Mouse (Mus musculus) CD4-positive naive resting alpha-beta T cell, adult 57 days (primary cell): ENCODE data around the gene Lrg1. TPM values are rescaled to one million over a fixed set of nuclear protein-coding genes. Genes with fewer than 3 reads are reported as not detected.

ENCODE experiments used
- total RNA-seq: library from RNA; stranded (reverse); gene quantifications from one replicate; pipeline ENCODE4 v1.2.4, GENCODE M21; 2023

The Lrg1 gene
- total RNA-seq: not detected

DNA sequence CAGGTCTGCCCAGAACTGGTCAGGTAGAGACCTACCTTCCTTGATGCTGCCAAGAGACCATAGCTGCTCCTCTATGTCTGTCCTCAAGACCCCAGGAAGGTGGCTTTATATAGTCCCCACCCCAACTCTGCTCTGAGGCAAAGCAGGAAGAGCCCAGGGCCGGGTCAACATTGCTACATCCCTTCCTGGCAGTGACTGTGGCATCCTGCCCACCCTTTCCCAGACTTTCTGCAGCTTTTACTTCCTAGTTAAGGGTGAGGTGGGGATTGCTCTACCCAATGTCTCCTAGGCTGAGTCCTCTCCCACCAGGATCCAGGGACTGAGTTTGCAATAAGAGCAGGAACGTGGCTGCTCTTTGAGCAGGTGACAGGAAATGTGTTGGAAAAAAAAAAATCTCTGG lies at the start of gene Lrg1:
Lrg1 (minus strand) TSS at position 176 of the 400 bp plus-strand sequence.

DNA sequence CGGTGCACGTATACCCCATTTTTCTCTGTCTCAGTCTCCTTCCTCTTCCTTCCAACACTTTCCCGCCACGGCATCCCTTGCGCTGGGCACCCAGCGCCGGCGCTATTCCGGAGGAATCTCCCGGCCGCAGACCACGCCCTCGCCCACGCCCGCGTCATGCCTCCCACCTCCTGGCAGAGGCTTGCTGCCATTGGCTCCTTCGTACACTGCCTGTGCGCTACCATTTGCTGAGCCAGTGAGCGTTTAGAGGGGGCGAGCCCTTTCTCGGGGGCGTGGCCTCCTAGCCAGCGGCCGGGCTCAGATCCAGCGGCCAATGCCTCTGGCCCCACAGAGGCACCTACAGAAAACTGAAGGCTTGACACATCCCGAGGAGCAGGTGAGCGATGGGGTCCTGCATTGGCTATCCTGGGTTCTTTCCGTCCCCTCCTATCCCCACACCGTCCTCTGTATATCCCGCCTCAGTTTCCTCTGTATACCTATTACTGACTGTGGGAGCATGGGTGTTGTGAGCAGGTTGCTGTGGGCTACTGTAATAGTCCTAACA lies 40.5 kb upstream of the Lrg1 start, which contains the start of gene Tnfaip8l1:
Tnfaip8l1 (plus strand) TSS at position 247 of the 544 bp plus-strand sequence.

DNA sequence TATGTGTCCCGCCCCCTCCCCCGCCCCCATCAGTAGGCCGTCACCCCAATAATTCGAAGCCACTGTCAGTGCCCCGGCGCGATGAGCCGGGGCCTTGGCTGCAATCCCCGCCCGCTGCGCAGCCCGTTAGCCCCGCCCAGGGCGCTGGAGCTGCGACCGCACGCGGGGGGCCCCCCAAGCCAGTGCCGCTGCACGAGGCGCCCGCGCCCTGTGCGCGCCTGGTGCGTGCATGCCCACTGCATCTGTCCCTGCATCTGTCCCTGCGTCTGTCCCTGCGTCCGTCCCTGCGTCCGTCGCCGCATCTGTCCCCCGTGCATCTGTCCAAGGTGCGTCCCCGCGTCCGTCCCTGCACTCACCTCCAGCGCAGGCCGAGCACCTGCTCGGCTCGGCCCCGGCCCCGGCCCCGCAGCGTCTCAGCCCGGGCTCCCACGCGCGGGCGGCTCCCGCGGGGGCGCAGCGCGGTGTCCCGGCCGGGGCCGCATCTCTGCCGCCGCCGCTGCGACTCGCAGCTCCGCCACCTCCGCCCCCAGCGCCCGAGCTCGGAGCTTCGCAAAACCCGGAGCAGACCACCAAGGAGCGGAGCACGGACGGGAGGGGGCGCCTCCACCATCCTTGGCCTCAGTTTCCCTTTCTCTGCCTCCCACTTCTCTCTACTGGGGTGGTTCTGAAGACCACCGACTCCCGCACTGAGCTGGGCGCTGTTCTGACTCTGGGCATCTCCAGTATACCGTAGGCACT lies 18.2 kb upstream of the Lrg1 start, which contains the start of gene Sema6b:
Sema6b (minus strand) TSS at position 486 of the 738 bp plus-strand sequence.

DNA sequence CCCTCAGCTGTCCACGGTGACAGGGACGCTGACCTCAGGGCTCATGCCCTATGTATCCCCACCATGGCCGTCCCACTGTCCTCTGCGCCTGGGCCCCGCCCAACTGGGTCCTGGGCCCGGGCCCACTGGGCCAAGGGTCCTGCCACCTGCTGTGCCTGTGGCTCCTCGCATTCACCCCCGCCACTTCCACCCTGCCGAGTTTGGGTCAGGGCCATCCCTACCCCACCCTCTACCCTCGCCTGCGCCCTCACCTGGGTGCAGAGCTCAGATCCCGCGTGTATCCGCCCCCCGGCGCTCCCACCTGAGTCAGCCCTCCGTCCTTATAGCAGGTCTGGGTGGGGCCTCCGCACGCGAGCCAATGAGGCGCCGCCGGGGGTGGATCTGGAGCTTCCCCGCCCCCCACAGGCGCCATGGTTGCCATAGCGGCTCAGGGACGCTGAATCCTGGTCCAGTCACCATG lies 4.5 kb downstream of the Lrg1 start, which contains the start of gene Plin5:
Plin5 (minus strand) TSS at position 346 of the 460 bp plus-strand sequence.

DNA sequence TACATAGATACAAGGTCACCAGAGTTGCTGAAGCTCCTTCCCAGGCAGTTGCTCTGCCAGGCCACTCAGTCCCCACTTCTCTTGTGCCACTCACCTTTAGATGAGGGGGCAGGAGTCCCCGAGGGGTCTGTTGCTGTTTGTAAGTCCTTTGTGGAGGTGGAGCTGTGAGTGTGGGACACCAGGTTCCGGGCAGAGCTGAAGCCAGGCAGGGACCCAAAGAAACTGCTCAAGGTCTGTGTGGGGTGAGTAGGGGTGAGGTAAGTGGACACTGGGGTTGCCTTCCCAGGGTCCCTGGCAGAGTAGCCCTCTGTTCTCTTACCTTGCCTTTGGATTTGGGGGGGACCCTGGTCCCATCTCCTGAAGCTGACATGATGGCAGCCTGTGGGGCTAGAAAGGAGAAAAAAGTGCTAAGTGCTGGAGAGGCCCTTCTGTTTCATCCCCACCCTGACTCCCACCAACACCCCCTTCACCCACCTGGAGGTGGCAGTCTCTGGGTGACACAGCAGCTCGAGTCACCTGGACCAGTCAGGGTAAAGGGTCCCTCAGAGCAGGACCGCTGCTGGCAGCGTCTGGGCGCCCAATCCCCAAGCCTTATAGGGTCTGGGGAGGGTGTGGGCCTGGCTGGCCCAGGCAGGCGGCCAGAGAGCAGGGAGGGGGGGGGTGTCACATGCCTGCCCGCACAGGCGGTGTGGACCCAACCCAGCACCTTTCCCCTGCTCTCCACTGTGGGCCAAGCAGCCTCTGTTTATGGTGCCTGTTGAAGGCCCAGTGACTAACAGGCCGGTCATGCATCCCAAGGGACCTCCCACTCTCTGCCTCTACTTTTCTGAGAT lies 12.4 kb downstream of the Lrg1 start, which contains the start of gene Plin4:
Plin4 (minus strand) TSS at position 585 of the 833 bp plus-strand sequence.

DNA sequence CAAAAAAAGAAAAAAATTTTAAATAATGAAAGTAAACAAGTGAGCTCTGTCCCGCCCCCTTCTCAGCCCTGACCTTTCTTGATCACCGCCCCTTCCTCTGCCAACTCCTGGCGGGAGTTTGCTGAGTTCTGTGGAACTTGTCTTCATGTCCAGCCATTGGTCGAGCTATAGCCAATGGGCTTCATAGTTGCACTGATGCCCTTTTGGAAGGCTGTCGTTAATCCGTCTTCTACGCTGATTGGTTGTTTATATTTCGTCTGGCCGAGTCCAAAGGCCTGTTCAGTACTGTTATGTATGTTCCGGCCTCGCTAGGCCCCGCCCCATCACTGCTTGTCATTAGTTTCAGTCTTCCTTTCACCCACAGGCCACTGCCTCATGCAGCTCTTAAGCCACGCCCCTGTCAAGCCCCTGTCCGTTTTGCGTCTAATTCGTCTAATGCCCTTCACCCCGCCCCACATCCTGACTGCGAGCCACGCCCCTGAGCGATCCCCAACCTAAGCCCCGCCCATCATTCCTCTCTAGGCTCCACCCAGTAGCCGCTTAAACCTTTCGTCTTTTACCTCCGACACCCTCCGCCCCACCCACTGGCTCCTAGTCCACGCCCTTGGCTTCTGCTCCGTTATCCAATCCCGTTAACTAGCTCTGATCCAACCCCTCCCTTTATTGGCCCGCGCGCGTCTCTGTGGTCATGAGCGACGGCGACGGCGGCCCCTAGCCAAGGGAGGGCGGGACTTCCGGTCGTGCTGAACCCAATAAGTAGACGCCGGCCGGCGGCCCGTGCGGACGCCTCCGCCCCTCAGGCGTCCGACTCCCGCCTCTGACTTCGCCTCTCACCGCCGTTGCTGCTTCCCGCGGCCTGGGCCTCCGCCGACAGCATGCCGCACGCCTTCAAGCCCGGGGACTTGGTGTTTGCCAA lies 42.7 kb downstream of the Lrg1 start, which contains the start of gene Hdgfl2:
Hdgfl2 (plus strand) TSS at position 755 of the 916 bp plus-strand sequence.

DNA sequence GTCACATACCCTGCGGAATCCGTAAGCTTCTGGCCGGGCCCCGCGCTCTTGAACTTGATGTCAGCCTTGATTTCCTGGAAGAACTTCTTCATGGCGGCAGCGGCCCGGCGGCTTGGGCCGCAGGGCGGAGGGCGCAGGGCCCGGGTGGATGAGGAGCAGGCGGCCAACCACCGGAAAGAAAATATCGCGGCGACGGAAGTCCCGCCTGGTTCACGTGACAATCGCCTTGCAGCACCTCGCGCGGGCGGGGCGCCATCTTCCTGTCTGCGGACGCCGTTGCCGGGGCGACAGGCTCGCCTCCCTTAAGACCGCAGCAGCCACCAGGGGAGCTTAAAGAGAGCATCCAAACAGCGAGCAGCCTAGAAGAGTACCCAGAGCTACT lies 47.0 kb downstream of the Lrg1 start, which contains the start of gene Ubxn6:
Ubxn6 (minus strand) TSS at position 202 of the 382 bp plus-strand sequence.

Other genes with a start within 250 kb of the Lrg1 start
- gene Zfp119a, start 243.1 kb downstream of the Lrg1 start, total RNA-seq: 16.2 TPM
- gene Zfp959, start 229.9 kb downstream of the Lrg1 start, total RNA-seq: 23.3 TPM
- gene Zfp119b, start 172.5 kb downstream of the Lrg1 start, total RNA-seq: 5.2 TPM
- gene Ebi3, start 169.4 kb downstream of the Lrg1 start, total RNA-seq: 0.50 TPM
- 46.4 TPM for gene Yju2, start 162.9 kb downstream of the Lrg1 start, total RNA-seq
- gene Shd, start 151.5 kb downstream of the Lrg1 start, total RNA-seq: 2.5 TPM
- not detected for gene Fsd1, start 135.5 kb downstream of the Lrg1 start, total RNA-seq
- 0.53 TPM for gene Stap2, start 116.4 kb downstream of the Lrg1 start, total RNA-seq
- 58.2 TPM for gene Mpnd, start 116.3 kb downstream of the Lrg1 start, total RNA-seq
- 129 TPM for gene Sh3gl1, start 85.4 kb downstream of the Lrg1 start, total RNA-seq
- gene Chaf1a, start 81.6 kb downstream of the Lrg1 start, total RNA-seq: 1.4 TPM
- gene Ubxn6, start 47.0 kb downstream of the Lrg1 start, total RNA-seq: 74.7 TPM
- 124 TPM for gene Hdgfl2, start 42.4 kb downstream of the Lrg1 start, total RNA-seq
- not detected for gene Plin4, start 12.2 kb downstream of the Lrg1 start, total RNA-seq
- not detected for gene Plin5, start 4.4 kb downstream of the Lrg1 start, total RNA-seq
- 0.24 TPM for gene Sema6b, start 18.3 kb upstream of the Lrg1 start, total RNA-seq
- 17.3 TPM for gene Tnfaip8l1, start 40.5 kb upstream of the Lrg1 start, total RNA-seq
- gene Mydgf, start 61.9 kb upstream of the Lrg1 start, total RNA-seq: 50.6 TPM
- 48.0 TPM for gene Dpp9, start 96.9 kb upstream of the Lrg1 start, total RNA-seq
- gene Fem1a, start 134.8 kb upstream of the Lrg1 start, total RNA-seq: 22.6 TPM
- 10.6 TPM for gene Ticam1, start 154.8 kb upstream of the Lrg1 start, total RNA-seq
- gene Plin3, start 170.9 kb upstream of the Lrg1 start, total RNA-seq: 10.9 TPM
- gene Arrdc5, start 178.3 kb upstream of the Lrg1 start, total RNA-seq: not detected
- 3.9 TPM for gene Uhrf1, start 181.3 kb upstream of the Lrg1 start, total RNA-seq
- 77.4 TPM for gene Kdm4b, start 204.1 kb upstream of the Lrg1 start, total RNA-seq